Mouse (Mus musculus) spleen, adult 2 months (tissue): ENCODE measurements around the gene Mvb12a. TPM values are rescaled to one million over a fixed set of nuclear protein-coding genes. Genes with fewer than 3 reads are reported as not detected.

Experiments
- DNase-seq, 2 experiments: peaks; one replicate each; pipeline versions ENCODE4 v3.0.0 to v3.0.0-alpha.2; 2012 to 2021; ENCODE audit warnings: low spot score in 2 of 2, low read depth in 1 of 2
- H3K27ac ChIP-seq: fragments of 200-500 bp; 2 replicates; pipeline ENCODE4 v1.5.1; 2012; ENCODE audit warnings: low read length, inconsistent platforms; ENCODE audit not compliant: insufficient read depth
- H3K27me3 ChIP-seq: fragments of 200-500 bp; 2 replicates; pipeline ENCODE4 v1.6.1; 2012; ENCODE audit warnings: mild to moderate bottlenecking, moderate library complexity, low read length, inconsistent platforms; ENCODE audit not compliant: control insufficient read depth, insufficient read depth
- H3K36me3 ChIP-seq: fragments of 200-500 bp; 2 replicates; pipeline ENCODE4 v1.6.1; 2012; ENCODE audit warnings: mild to moderate bottlenecking, low read length, inconsistent platforms; ENCODE audit not compliant: control insufficient read depth, insufficient read depth
- H3K4me1 ChIP-seq: fragments of 200-500 bp; 2 replicates; pipeline ENCODE4 v1.6.1; 2011; ENCODE audit warnings: inconsistent platforms; ENCODE audit not compliant: control insufficient read depth, insufficient read depth, insufficient read length
- H3K4me3 ChIP-seq: fragments of 200-500 bp; 2 replicates; pipeline ENCODE4 v1.5.1; 2011; ENCODE audit warnings: mild to moderate bottlenecking, inconsistent platforms; ENCODE audit not compliant: insufficient read depth, insufficient read length; ENCODE audit errors: extremely low read depth
- CTCF ChIP-seq: fragments of 200-500 bp; IDR thresholded peaks from 2 replicates; pipeline ENCODE4 v1.5.1; 2011; ENCODE audit warnings: mild to moderate bottlenecking, inconsistent platforms; ENCODE audit not compliant: insufficient read depth, insufficient read length, insufficient replicate concordance; ENCODE audit errors: extremely low read depth
- POLR2A ChIP-seq: fragments of 200-500 bp; IDR thresholded peaks from 2 replicates; pipeline ENCODE4 v1.6.1; 2011; ENCODE audit warnings: low read depth, low read length, inconsistent platforms
- WGBS: fragments of 180-500 bp; shearing (Covaris S2); methylation state at CpG from one replicate; pipeline ENCODE4 v1.1.7; 2018; 5-methylcytosine and 5-hydroxymethylcytosine counted together
- polyA plus RNA-seq: library from polyadenylated mRNA; depleted of rRNA; stranded (reverse); fragments of >200 nt; gene quantifications from 2 replicates; pipeline ENCODE4 v1.2.3, GENCODE M21; 2012

Mvb12a gene
- polyA plus RNA-seq, 1 experiment, result 89.9 TPM

- TF ChIP-seq POLR2A (no peak), CTCF (peak; percentile 94; the same call in 1 of the 2 replicates)
- WGBS, result 5% methylated on average over 15 of the region's 15 CpGs
- peak; percentile 58 to 72 for DNase-seq
These were observed 18.7 kb downstream of the Mvb12a start for GRCm38 (mm10) chr8:71561401-71561800.

GRCm38 (mm10) chr8:71562751-71563150 is 20.0 kb downstream of the Mvb12a start:
- peak; percentile 89 for TF ChIP-seq CTCF
- no peak for TF ChIP-seq POLR2A
- H3K27ac ChIP-seq, result no peak overlapping the region
- no peaks in the 10 kb centered on the region for H3K36me3 ChIP-seq
- peak; percentile 38 to 81 for DNase-seq
- H3K27me3 ChIP-seq, result no peaks in the 10 kb centered on the region
- H3K4me1 ChIP-seq, result peaks cover 11% of the 10 kb centered on the region
- H3K4me3 ChIP-seq, result no peak overlapping the region; the same call in 1 of the 2 replicates
- WGBS, result 1% methylated on average over 33 of the region's 33 CpGs

More at GRCm38 (mm10) chr8:71561401-71561800, 18.7 kb downstream of the Mvb12a start:
- Histone ChIP-seq H3K4me3 (no peak overlapping the region), H3K27ac (no peak overlapping the region), H3K4me1 (peaks cover 11% of the 10 kb centered on the region), H3K36me3 (no peaks in the 10 kb centered on the region), H3K27me3 (no peaks in the 10 kb centered on the region)

- Histone ChIP-seq H3K27me3 (no peaks in the 10 kb centered on the region), H3K4me3 (no peak overlapping the region), H3K36me3 (no peaks in the 10 kb centered on the region), H3K4me1 (peaks cover 4% of the 10 kb centered on the region), H3K27ac (no peak overlapping the region)
- TF ChIP-seq POLR2A (no peak), CTCF (no peak)
- DNase-seq, result no peak
- WGBS, result 91% methylated on average over 4 of the region's 4 CpGs
These were observed 21.3 kb downstream of the Mvb12a start for GRCm38 (mm10) chr8:71563992-71564391.

GRCm38 (mm10) chr8:71566501-71566900 is 23.8 kb downstream of the Mvb12a start, which contains the start of gene Nxnl1:
Gene Nxnl1, minus strand, starts transcription at chr8:71566601.
- no peak for DNase-seq
- no peaks in the 10 kb centered on the region for H3K36me3 ChIP-seq
- no peaks in the 10 kb centered on the region for H3K27me3 ChIP-seq
- H3K4me3 ChIP-seq, result no peak within 1 kb of the TSS
- no peak within 1 kb of the TSS for H3K27ac ChIP-seq
- H3K4me1 ChIP-seq, result peaks cover 6% of the 10 kb centered on the region
- 91% methylated on average over 3 of the region's 3 CpGs for WGBS
- TF ChIP-seq CTCF (no peak), POLR2A (no peak)

- DNase-seq, result no peak
- Histone ChIP-seq H3K27me3 (no peaks in the 10 kb centered on the region), H3K4me3 (no peak overlapping the region), H3K4me1 (peaks cover 5% of the 10 kb centered on the region), H3K27ac (no peak overlapping the region), H3K36me3 (no peaks in the 10 kb centered on the region)
- WGBS, result 82% methylated on average over 7 of the region's 7 CpGs
- TF ChIP-seq CTCF (no peak), POLR2A (no peak)
These were observed 24.9 kb downstream of the Mvb12a start for GRCm38 (mm10) chr8:71567587-71567986.

GRCm38 (mm10) chr8:71568387-71568937 is 25.7 kb downstream of the Mvb12a start, which contains the start of gene Slc27a1:
Gene Slc27a1, plus strand, starts transcription at chr8:71568882.
- Histone ChIP-seq H3K27me3 (no peaks in the 10 kb centered on the region), H3K36me3 (no peaks in the 10 kb centered on the region), H3K4me1 (peaks cover 2% of the 10 kb centered on the region; the same call in 1 of the 2 replicates), H3K27ac (peak within 1 kb of the TSS; percentile 48; the same call in 1 of the 2 replicates), H3K4me3 (peak within 1 kb of the TSS; percentile 58)
- TF ChIP-seq POLR2A (no peak), CTCF (no peak)
- WGBS, result 55% methylated on average over 13 of the region's 13 CpGs
- DNase-seq, result no peak

GRCm38 (mm10) chr8:71568941-71569340 is 26.2 kb downstream of the Mvb12a start:
- Histone ChIP-seq H3K36me3 (no peaks in the 10 kb centered on the region), H3K4me3 (no peak overlapping the region), H3K27me3 (no peaks in the 10 kb centered on the region), H3K27ac (no peak overlapping the region), H3K4me1 (peaks cover 2% of the 10 kb centered on the region; the same call in 1 of the 2 replicates)
- WGBS, result 79% methylated on average over 6 of the region's 6 CpGs
- TF ChIP-seq POLR2A (no peak), CTCF (no peak)
- no peak for DNase-seq
